Mouse (Mus musculus): ENCODE measurements around the gene Draxin. TPM values are rescaled to one million over a fixed set of nuclear protein-coding genes. Genes with fewer than 3 reads are reported as not detected.
A peak's percentile ranks its signal among the peaks of the same experiment; 100 is the strongest.

Draxin gene
- polyA plus RNA-seq, 1 experiment from 2014 or later, result 16.7 TPM

DNA sequence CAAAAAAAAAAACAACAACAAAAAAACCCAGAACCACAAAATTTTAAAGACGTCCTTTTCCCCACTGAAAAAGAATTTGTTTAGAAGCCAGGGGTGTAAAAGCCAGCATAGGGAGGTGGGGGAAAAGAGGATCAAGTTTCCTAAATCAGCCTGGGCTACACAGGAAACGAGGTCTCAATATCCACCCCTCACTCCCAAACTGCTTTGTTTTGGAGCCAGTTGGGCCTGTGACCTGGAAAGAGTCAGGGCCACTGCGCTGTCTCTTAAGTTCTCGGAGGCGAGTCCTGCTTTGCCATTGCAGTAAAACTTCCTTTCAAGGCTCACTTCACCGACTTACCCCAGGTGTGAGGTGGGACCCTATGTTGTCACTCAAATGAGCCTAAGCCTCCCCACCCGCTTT is 19.7 kb upstream of the Draxin start:
- Histone ChIP-seq H3K27ac (replicated peaks) (no peak overlapping the region), H3K4me3 (no peak overlapping the region), H3K4me2 (replicated peaks) (no peak overlapping the region), H3K27me3 (no peaks in the 10 kb centered on the region), H3K4me1 (peaks cover 6% of the 10 kb centered on the region), H3K9ac (replicated peaks) (no peak overlapping the region), H3K9me3 (no peaks in the 10 kb centered on the region), H3K36me3 (peaks cover 38% of the 10 kb centered on the region)
- no peak for ATAC-seq (ENCODE audit: low FRiP score, low read depth)
- WGBS, result 67% methylated on average over 7 of the region's 7 CpGs

DNA sequence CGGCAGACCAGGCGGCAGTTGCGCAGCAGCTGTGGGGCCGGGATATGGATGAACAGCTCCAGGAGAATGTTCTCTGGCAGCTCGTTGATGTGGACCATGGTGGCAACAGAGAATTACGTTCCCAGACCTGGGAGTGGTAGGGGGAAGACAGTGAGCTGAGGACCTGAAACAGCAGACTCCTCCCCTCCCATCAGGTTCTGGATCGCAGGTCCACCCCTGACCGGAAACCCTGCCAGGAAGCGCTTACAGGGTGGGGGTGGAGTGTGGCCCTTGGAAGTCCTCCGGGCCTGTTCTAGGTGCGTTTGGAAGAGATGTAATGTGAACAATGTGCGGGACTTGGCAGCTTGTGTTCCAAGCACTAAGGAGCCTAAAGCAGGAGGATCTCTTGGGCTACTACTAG is 19.0 kb upstream of the Draxin start:
- ATAC-seq (ENCODE audit: low FRiP score, low read depth), result no peak
- Histone ChIP-seq H3K27ac (replicated peaks) (no peak overlapping the region), H3K4me1 (peaks cover 6% of the 10 kb centered on the region), H3K4me3 (no peak overlapping the region), H3K36me3 (peaks cover 40% of the 10 kb centered on the region), H3K4me2 (replicated peaks) (no peak overlapping the region), H3K27me3 (no peaks in the 10 kb centered on the region), H3K9me3 (no peaks in the 10 kb centered on the region), H3K9ac (replicated peaks) (no peak overlapping the region)
- WGBS, result 81% methylated on average over 12 of the region's 12 CpGs

- 82% methylated on average over 2 of the region's 2 CpGs for WGBS
- no peak overlapping the region for H3K4me2 ChIP-seq (replicated peaks)
- no peak for ATAC-seq (ENCODE audit: low FRiP score, low read depth)
- H3K36me3 ChIP-seq, result peaks cover 35% of the 10 kb centered on the region
- H3K9me3 ChIP-seq, result no peaks in the 10 kb centered on the region
- no peak overlapping the region for H3K4me3 ChIP-seq
- H3K27me3 ChIP-seq, result no peaks in the 10 kb centered on the region
- no peak overlapping the region for H3K27ac ChIP-seq (replicated peaks)
- H3K4me1 ChIP-seq, result peaks cover 6% of the 10 kb centered on the region
- H3K9ac ChIP-seq (replicated peaks), result no peak overlapping the region
Observed at GRCm38 (mm10) chr4:148147714-148148113, 17.2 kb upstream of the Draxin start.

- ATAC-seq (ENCODE audit: low FRiP score, low read depth), result no peak
- peaks cover 6% of the 10 kb centered on the region for H3K27me3 ChIP-seq
- 97% methylated on average over 5 of the region's 5 CpGs for WGBS
- no peaks in the 10 kb centered on the region for H3K9me3 ChIP-seq
- H3K4me3 ChIP-seq, result no peak overlapping the region
- peaks cover 35% of the 10 kb centered on the region for H3K36me3 ChIP-seq
- H3K9ac ChIP-seq (replicated peaks), result no peak overlapping the region
- no peak overlapping the region for H3K27ac ChIP-seq (replicated peaks)
- peaks cover 15% of the 10 kb centered on the region for H3K4me1 ChIP-seq
- no peak overlapping the region for H3K4me2 ChIP-seq (replicated peaks)
Observed at GRCm38 (mm10) chr4:148143721-148144120, 13.2 kb upstream of the Draxin start.

DNA sequence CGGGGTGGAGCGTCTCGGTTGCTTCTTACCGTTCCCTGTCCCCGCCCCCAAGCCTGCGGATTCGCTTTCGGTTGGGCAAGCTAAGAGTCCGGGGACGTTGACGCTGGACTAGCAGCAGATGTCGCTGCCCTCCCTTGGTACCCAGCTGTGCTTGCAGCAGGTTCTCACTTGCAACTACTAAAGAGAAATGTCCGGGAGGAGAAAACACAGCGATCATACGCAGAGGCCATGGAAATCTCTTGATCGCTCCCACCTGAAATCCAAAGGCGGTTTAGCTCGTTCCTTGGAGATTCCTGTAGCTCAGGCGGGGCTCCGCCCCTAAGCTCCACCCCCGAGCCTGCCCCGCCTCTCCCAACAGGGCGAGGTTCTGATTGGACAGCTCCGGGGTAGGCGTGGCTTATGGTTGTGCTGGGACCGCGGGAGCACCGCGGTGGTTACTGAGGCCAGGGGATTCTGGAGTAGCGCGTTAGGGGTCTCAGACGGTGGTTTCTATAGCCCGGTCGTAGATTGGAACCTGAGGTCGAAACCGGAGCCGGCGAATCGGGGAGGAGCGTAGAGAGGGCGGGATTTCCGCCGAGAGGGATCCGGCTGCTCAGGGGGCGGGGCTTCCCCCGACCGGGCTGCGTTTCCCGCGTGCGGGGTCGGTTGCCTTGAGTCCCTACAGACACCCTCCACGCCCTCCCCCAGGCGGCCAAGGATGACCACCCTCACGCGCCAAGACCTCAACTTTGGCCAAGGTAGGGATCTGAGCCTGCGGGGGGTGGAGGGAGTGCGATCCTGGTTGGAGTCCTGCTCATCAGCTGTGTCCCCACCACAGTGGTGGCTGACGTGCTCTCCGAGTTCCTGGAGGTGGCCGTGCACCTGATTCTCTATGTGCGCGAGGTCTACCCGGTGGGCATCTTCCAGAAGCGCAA is 9.9 kb upstream of the Draxin start:
- Histone ChIP-seq H3K27me3 (peaks cover 24% of the 10 kb centered on the region), H3K4me3 (peak overlapping the region; percentile 50), H3K9ac (replicated peaks) (peak overlapping the region; percentile 63), H3K4me1 (peaks cover 23% of the 10 kb centered on the region), H3K27ac (replicated peaks) (peak overlapping the region; percentile 86), H3K36me3 (peaks cover 16% of the 10 kb centered on the region), H3K9me3 (no peaks in the 10 kb centered on the region), H3K4me2 (replicated peaks) (peak overlapping the region; percentile 85)
- peak; percentile 94 for ATAC-seq (ENCODE audit: low FRiP score, low read depth)
- under 1% methylated on average over 65 of the region's 65 CpGs for WGBS

DNA sequence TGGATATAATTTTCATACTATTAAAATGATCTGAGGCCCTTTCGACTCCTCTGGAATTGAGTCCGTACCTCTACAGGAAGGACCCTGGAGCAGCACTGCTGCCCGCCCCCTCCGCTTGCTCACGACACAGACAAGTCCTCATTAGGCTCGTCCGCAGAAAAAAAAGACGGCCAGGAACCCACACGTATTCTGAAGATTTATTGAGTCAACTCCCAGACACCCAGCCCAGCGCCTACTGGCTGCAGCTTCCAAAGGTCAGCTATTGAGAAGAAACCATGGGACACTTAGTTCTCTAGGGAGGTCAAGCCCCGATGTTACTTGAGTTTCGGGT is 9.2 kb upstream of the Draxin start:
- Histone ChIP-seq H3K9ac (replicated peaks) (peak overlapping the region; percentile 63), H3K27ac (replicated peaks) (peak overlapping the region; percentile 86), H3K36me3 (peaks cover 11% of the 10 kb centered on the region; the same call in 1 of the 2 replicates), H3K4me2 (replicated peaks) (peak overlapping the region; percentile 85), H3K4me3 (peak overlapping the region; percentile 50), H3K27me3 (peaks cover 24% of the 10 kb centered on the region), H3K4me1 (peaks cover 23% of the 10 kb centered on the region), H3K9me3 (no peaks in the 10 kb centered on the region)
- WGBS, result 0% methylated on average over 12 of the region's 12 CpGs
- ATAC-seq (ENCODE audit: low FRiP score, low read depth), result peak; percentile 6

GRCm38 (mm10) chr4:148137503-148137902 is 7.0 kb upstream of the Draxin start:
- H3K9ac ChIP-seq (replicated peaks), result no peak overlapping the region
- no peaks in the 10 kb centered on the region for H3K36me3 ChIP-seq
- H3K4me1 ChIP-seq, result peaks cover 23% of the 10 kb centered on the region
- WGBS, result 75% methylated on average over 8 of the region's 8 CpGs
- H3K27me3 ChIP-seq, result peaks cover 24% of the 10 kb centered on the region
- ATAC-seq (ENCODE audit: low FRiP score, low read depth), result no peak
- H3K27ac ChIP-seq (replicated peaks), result peak overlapping the region; percentile 86; the same call in 1 of the 2 replicates
- no peaks in the 10 kb centered on the region for H3K9me3 ChIP-seq
- no peak overlapping the region for H3K4me3 ChIP-seq
- no peak overlapping the region for H3K4me2 ChIP-seq (replicated peaks)

GRCm38 (mm10) chr4:148134988-148135387 is 4.5 kb upstream of the Draxin start:
- no peak for ATAC-seq (ENCODE audit: low FRiP score, low read depth)
- Histone ChIP-seq H3K9me3 (no peaks in the 10 kb centered on the region), H3K27me3 (peaks cover 34% of the 10 kb centered on the region), H3K9ac (replicated peaks) (no peak overlapping the region), H3K27ac (replicated peaks) (no peak overlapping the region), H3K36me3 (no peaks in the 10 kb centered on the region), H3K4me3 (no peak overlapping the region), H3K4me1 (peaks cover 35% of the 10 kb centered on the region), H3K4me2 (replicated peaks) (no peak overlapping the region)
- 91% methylated on average over 8 of the region's 8 CpGs for WGBS

GRCm38 (mm10) chr4:148131497-148132081 is 1.1 kb upstream of the Draxin start:
- peak overlapping the region; percentile 73 for H3K4me3 ChIP-seq
- no peaks in the 10 kb centered on the region for H3K36me3 ChIP-seq
- peak overlapping the region; percentile 91 for H3K9ac ChIP-seq (replicated peaks)
- peak overlapping the region; percentile 99 for H3K27ac ChIP-seq (replicated peaks)
- peak; percentile 69 for ATAC-seq (ENCODE audit: low FRiP score, low read depth)
- H3K4me1 ChIP-seq, result peaks cover 43% of the 10 kb centered on the region
- H3K9me3 ChIP-seq, result no peaks in the 10 kb centered on the region
- H3K4me2 ChIP-seq (replicated peaks), result peak overlapping the region; percentile 65
- under 1% methylated on average over 21 of the region's 21 CpGs for WGBS
- peaks cover 26% of the 10 kb centered on the region for H3K27me3 ChIP-seq

- no peaks in the 10 kb centered on the region for H3K9me3 ChIP-seq
- peak within 1 kb of the TSS; percentile 91 for H3K9ac ChIP-seq (replicated peaks)
- H3K4me3 ChIP-seq, result peak within 1 kb of the TSS; percentile 73
- H3K4me1 ChIP-seq, result peaks cover 46% of the 10 kb centered on the region
- peak within 1 kb of the TSS; percentile 99 for H3K27ac ChIP-seq (replicated peaks)
- 1% methylated on average over 18 of the region's 18 CpGs for WGBS
- no peak for ATAC-seq (ENCODE audit: low FRiP score, low read depth)
- no peaks in the 10 kb centered on the region for H3K36me3 ChIP-seq
- H3K4me2 ChIP-seq (replicated peaks), result peak within 1 kb of the TSS; percentile 65
- peaks cover 26% of the 10 kb centered on the region for H3K27me3 ChIP-seq
Observed at GRCm38 (mm10) chr4:148130133-148130532, 365 bp downstream of the Draxin start, which contains the start of gene Mad2l2. TSS of gene Mad2l2 (plus strand) at chr4:148130384.

GRCm38 (mm10) chr4:148128672-148129071 is 1.8 kb downstream of the Draxin start:
- no peaks in the 10 kb centered on the region for H3K9me3 ChIP-seq
- peak overlapping the region; percentile 91 for H3K9ac ChIP-seq (replicated peaks)
- peak overlapping the region; percentile 73 for H3K4me3 ChIP-seq
- peaks cover 26% of the 10 kb centered on the region for H3K27me3 ChIP-seq
- H3K36me3 ChIP-seq, result no peaks in the 10 kb centered on the region
- peak overlapping the region; percentile 99; the same call in 1 of the 2 replicates for H3K27ac ChIP-seq (replicated peaks)
- WGBS, result 63% methylated on average over 2 of the region's 2 CpGs
- no peak for ATAC-seq (ENCODE audit: low FRiP score, low read depth)
- H3K4me2 ChIP-seq (replicated peaks), result peak overlapping the region; percentile 65
- peaks cover 50% of the 10 kb centered on the region for H3K4me1 ChIP-seq

GRCm38 (mm10) chr4:148128241-148128640 is 2.3 kb downstream of the Draxin start:
- Histone ChIP-seq H3K36me3 (no peaks in the 10 kb centered on the region), H3K27ac (replicated peaks) (0 out of 2 replicates have a peak overlapping the region, but pooled peaks have one; percentile 99), H3K9ac (replicated peaks) (peak overlapping the region; percentile 91), H3K4me2 (replicated peaks) (peak overlapping the region; percentile 65), H3K4me1 (peaks cover 52% of the 10 kb centered on the region), H3K4me3 (peak overlapping the region; percentile 73), H3K27me3 (peaks cover 26% of the 10 kb centered on the region), H3K9me3 (no peaks in the 10 kb centered on the region)
- WGBS, result 71% methylated on average over 1 of the region's 1 CpGs
- ATAC-seq (ENCODE audit: low FRiP score, low read depth), result no peak
